Mouse (Mus musculus) limb, embryonic 11.5 days (tissue): ENCODE data around the gene Rpe. TPM values are rescaled to one million over a fixed set of nuclear protein-coding genes. Genes with fewer than 3 reads are reported as not detected.

Experiments used
- ATAC-seq: fragments of 200-750 bp; cut with Nextera tagmentation; 2 replicates; pipeline ENCODE4 v1.8.0; 2017; ENCODE audit warnings: low read depth; ENCODE audit not compliant: insufficient number of reproducible peaks, low FRiP score, low TSS enrichment
- DNase-seq: peaks from one replicate; pipeline ENCODE4 v3.0.0-alpha.2; 2015; ENCODE audit warnings: low spot score
- H3K27ac ChIP-seq: fragments of 300-500 bp; sonication (generic); replicated peaks from 2 replicates; pipeline ENCODE4 v1.5.1; 2014; ENCODE audit warnings: low read depth, mild to moderate bottlenecking, low read length
- H3K27me3 ChIP-seq: fragments of 300-500 bp; sonication (generic); 2 replicates; pipeline ENCODE4 v1.6.1; 2014; ENCODE audit warnings: mild to moderate bottlenecking, low read length, mixed read lengths; ENCODE audit not compliant: control insufficient read depth, insufficient read depth
- H3K36me3 ChIP-seq: fragments of 300-500 bp; sonication (generic); 2 replicates; pipeline ENCODE4 v1.6.1; 2014; ENCODE audit warnings: mild to moderate bottlenecking, low read length, moderate library complexity, mixed read lengths; ENCODE audit not compliant: control insufficient read depth, insufficient read depth
- H3K4me1 ChIP-seq: fragments of 300-500 bp; sonication (generic); 2 replicates; pipeline ENCODE4 v1.6.1; 2014; ENCODE audit warnings: low read length, mixed read lengths; ENCODE audit not compliant: control insufficient read depth, insufficient read depth
- H3K4me2 ChIP-seq: fragments of 300-500 bp; sonication (generic); 2 replicates; pipeline ENCODE4 v1.6.1; 2014; ENCODE audit warnings: low read depth, mild to moderate bottlenecking, moderate library complexity; ENCODE audit not compliant: severe bottlenecking
- H3K4me3 ChIP-seq: fragments of 300-500 bp; sonication (generic); 2 replicates; pipeline ENCODE4 v1.5.1; 2014; ENCODE audit warnings: low read depth, low read length
- H3K9ac ChIP-seq: fragments of 300-500 bp; sonication (generic); 2 replicates; pipeline ENCODE4 v1.6.1; 2014; ENCODE audit warnings: mild to moderate bottlenecking, low read length
- H3K9me3 ChIP-seq: fragments of 300-500 bp; sonication (generic); 2 replicates; pipeline ENCODE4 v1.6.1; 2016; ENCODE audit warnings: low read length; ENCODE audit not compliant: control insufficient read depth
- WGBS: fragments of 180-500 bp; shearing (Covaris S2); extraction: QIAGEN DNeasy Blood & Tissue Kit; methylation state at CpG from one replicate; pipeline ENCODE4 v1.1.7; 2014; 5-methylcytosine and 5-hydroxymethylcytosine counted together
- polyA plus RNA-seq: library from polyadenylated mRNA; unstranded; fragments of >200 nt; fragmentation: Nextera tagmentation; extraction: Ambion mirVana; gene quantifications from 2 replicates; pipeline ENCODE4 v1.2.1, GENCODE M21; 2014

The Rpe gene
- polyA plus RNA-seq, 1 experiment from 2014 or later = 51.7 TPM

- H3K4me3 ChIP-seq = no peak overlapping the region
- H3K4me1 ChIP-seq = peaks cover 7% of the 10 kb centered on the region; the same call in 1 of the 2 replicates
- 86% methylated on average over 4 of the region's 4 CpGs for WGBS
- no peaks in the 10 kb centered on the region for H3K9me3 ChIP-seq
- H3K27me3 ChIP-seq = no peaks in the 10 kb centered on the region
- DNase-seq = no peak
- H3K36me3 ChIP-seq = 0 out of 2 replicates have a peak, but pooled peaks cover 3% of the 10 kb centered on the region
- H3K27ac ChIP-seq = no peak overlapping the region
- H3K9ac ChIP-seq = no peak overlapping the region
- H3K4me2 ChIP-seq = no peak overlapping the region
- no peak for ATAC-seq
Measured at GRCm38 (mm10) chr1:66702623-66703345, 2.2 kb downstream of the Rpe start.

GRCm38 (mm10) chr1:66704523-66704922 is 3.9 kb downstream of the Rpe start:
- 0 out of 2 replicates have a peak, but pooled peaks cover 3% of the 10 kb centered on the region for H3K36me3 ChIP-seq
- no peak for DNase-seq
- H3K4me2 ChIP-seq = no peak overlapping the region
- no peaks in the 10 kb centered on the region for H3K9me3 ChIP-seq
- no peak overlapping the region for H3K4me3 ChIP-seq
- 81% methylated on average over 6 of the region's 6 CpGs for WGBS
- H3K9ac ChIP-seq = no peak overlapping the region
- H3K4me1 ChIP-seq = peaks cover 7% of the 10 kb centered on the region; the same call in 1 of the 2 replicates
- H3K27ac ChIP-seq = no peak overlapping the region
- no peak for ATAC-seq
- H3K27me3 ChIP-seq = no peaks in the 10 kb centered on the region

- no peak overlapping the region for H3K27ac ChIP-seq
- H3K36me3 ChIP-seq = peaks cover 5% of the 10 kb centered on the region
- H3K27me3 ChIP-seq = no peaks in the 10 kb centered on the region
- H3K4me1 ChIP-seq = no peaks in the 10 kb centered on the region
- H3K9ac ChIP-seq = no peak overlapping the region
- no peak overlapping the region for H3K4me3 ChIP-seq
- H3K9me3 ChIP-seq = no peaks in the 10 kb centered on the region
- 96% methylated on average over 3 of the region's 3 CpGs for WGBS
- no peak overlapping the region for H3K4me2 ChIP-seq
- DNase-seq = no peak
- no peak for ATAC-seq
Measured at GRCm38 (mm10) chr1:66712859-66713258, 12.2 kb downstream of the Rpe start.

- H3K4me1 ChIP-seq = no peaks in the 10 kb centered on the region
- 76% methylated on average over 1 of the region's 1 CpGs for WGBS
- no peaks in the 10 kb centered on the region for H3K27me3 ChIP-seq
- H3K27ac ChIP-seq = no peak overlapping the region
- H3K4me3 ChIP-seq = no peak overlapping the region
- DNase-seq = no peak
- no peak overlapping the region for H3K9ac ChIP-seq
- H3K9me3 ChIP-seq = no peaks in the 10 kb centered on the region
- H3K36me3 ChIP-seq = peaks cover 2% of the 10 kb centered on the region; the same call in 1 of the 2 replicates
- ATAC-seq = no peak
- H3K4me2 ChIP-seq = no peak overlapping the region
Measured at GRCm38 (mm10) chr1:66730581-66730980, 29.9 kb downstream of the Rpe start.

- WGBS = 93% methylated on average over 1 of the region's 1 CpGs
- Histone ChIP-seq H3K4me2 (no peak overlapping the region), H3K9me3 (no peaks in the 10 kb centered on the region), H3K4me3 (no peak overlapping the region), H3K36me3 (0 out of 2 replicates have a peak, but pooled peaks cover 2% of the 10 kb centered on the region), H3K9ac (no peak overlapping the region), H3K27me3 (no peaks in the 10 kb centered on the region), H3K27ac (no peak overlapping the region), H3K4me1 (no peaks in the 10 kb centered on the region)
- DNase-seq = no peak
- no peak for ATAC-seq
Measured at GRCm38 (mm10) chr1:66768764-66769163, 68.1 kb downstream of the Rpe start.

Other genes with a start within 250 kb of the Rpe start
- 0.10 and 0.13 TPM in 2 replicates for gene Unc80, start 232.5 kb upstream of the Rpe start, polyA plus RNA-seq
- gene Kansl1l, start 116.7 kb downstream of the Rpe start, polyA plus RNA-seq = 16.0 and 17.0 TPM in 2 replicates
- gene Acadl, start 162.4 kb downstream of the Rpe start, polyA plus RNA-seq = 54.1 and 58.4 TPM in 2 replicates
- gene Myl1, start 244.6 kb downstream of the Rpe start, polyA plus RNA-seq = 26.9 and 27.3 TPM in 2 replicates